Mouse (Mus musculus): ENCODE results near the gene Stk24.

Gene Stk24

GRCm38 (mm10) chr14:121379116-121379826, 540 bp downstream of the Stk24 start:
- peak; percentile 75 to 82 for DNase-seq (ENCODE audit: low spot score in 2 of 2)

- DNase-seq (ENCODE audit: low spot score in 2 of 2): peak; percentile 63 to 68
These were observed 1.3 kb downstream of the Stk24 start for GRCm38 (mm10) chr14:121378243-121379115.

GRCm38 (mm10) chr14:121376566-121376965, 3.2 kb downstream of the Stk24 start:
- no peak for DNase-seq (ENCODE audit: low spot score in 2 of 2)

GRCm38 (mm10) chr14:121373901-121374300, 5.9 kb downstream of the Stk24 start:
- no peak for DNase-seq (ENCODE audit: low spot score in 2 of 2)

GRCm38 (mm10) chr14:121373020-121373419, 6.8 kb downstream of the Stk24 start:
- DNase-seq (ENCODE audit: low spot score in 2 of 2): no peak

GRCm38 (mm10) chr14:121371911-121372820, 7.6 kb downstream of the Stk24 start:
- peak; percentile 50 to 61 for DNase-seq (ENCODE audit: low spot score in 2 of 2)

GRCm38 (mm10) chr14:121369385-121369784, 10.4 kb downstream of the Stk24 start:
- DNase-seq (ENCODE audit: low spot score in 2 of 2): no peak

GRCm38 (mm10) chr14:121368108-121368705, 11.6 kb downstream of the Stk24 start:
- DNase-seq (ENCODE audit: low spot score in 2 of 2): no peak

- peak; percentile 38 to 87 for DNase-seq (ENCODE audit: low spot score in 2 of 2)
These were observed 13.7 kb downstream of the Stk24 start for GRCm38 (mm10) chr14:121365991-121366728.

GRCm38 (mm10) chr14:121365390-121365789, 14.4 kb downstream of the Stk24 start:
- DNase-seq (ENCODE audit: low spot score in 2 of 2): no peak

GRCm38 (mm10) chr14:121364282-121364681, 15.5 kb downstream of the Stk24 start:
- DNase-seq (ENCODE audit: low spot score in 2 of 2): no peak

- no peak for DNase-seq (ENCODE audit: low spot score in 2 of 2)
These were observed 18.3 kb downstream of the Stk24 start for GRCm38 (mm10) chr14:121361319-121362114.

GRCm38 (mm10) chr14:121359850-121360249, 20.0 kb downstream of the Stk24 start:
- no peak for DNase-seq (ENCODE audit: low spot score in 2 of 2)

GRCm38 (mm10) chr14:121359015-121359414, 20.8 kb downstream of the Stk24 start:
- DNase-seq (ENCODE audit: low spot score in 2 of 2): no peak

- no peak for DNase-seq (ENCODE audit: low spot score in 2 of 2)
These were observed 21.5 kb downstream of the Stk24 start for GRCm38 (mm10) chr14:121358327-121358726.

- no peak for DNase-seq (ENCODE audit: low spot score in 2 of 2)
These were observed 23.4 kb downstream of the Stk24 start for GRCm38 (mm10) chr14:121356336-121356862.

- no peak for DNase-seq (ENCODE audit: low spot score in 2 of 2)
These were observed 24.1 kb downstream of the Stk24 start for GRCm38 (mm10) chr14:121355732-121356131.

GRCm38 (mm10) chr14:121353648-121354377, 26.0 kb downstream of the Stk24 start:
- DNase-seq (ENCODE audit: low spot score in 2 of 2): no peak

- no peak for DNase-seq (ENCODE audit: low spot score in 2 of 2)
These were observed 27.1 kb downstream of the Stk24 start for GRCm38 (mm10) chr14:121352744-121353143.

Measured in natural killer cell, adult 2 months (primary cell).